Mouse (Mus musculus) liver, postnatal 0 days (tissue): ENCODE measurements around the gene Vps37b. TPM values are rescaled to one million over a fixed set of nuclear protein-coding genes. Genes with fewer than 3 reads are reported as not detected.

Source experiments
- ATAC-seq: fragments of 200-750 bp; cut with Nextera tagmentation; 2 replicates; pipeline ENCODE4 v1.8.0; 2017; ENCODE audit warnings: mild to moderate bottlenecking, moderate library complexity
- DNase-seq: peaks from one replicate; pipeline ENCODE4 v3.0.0-alpha.2; 2016
- H3K27ac ChIP-seq: fragments of 300-500 bp; sonication (generic); 2 replicates; pipeline ENCODE4 v1.5.1; 2014; ENCODE audit warnings: antibody characterized with exemption, moderate library complexity, mild to moderate bottlenecking, low read depth
- H3K27me3 ChIP-seq: fragments of 300-500 bp; sonication (generic); 2 replicates; pipeline ENCODE4 v1.6.1; 2014; ENCODE audit warnings: low read length, control low read depth, mixed read lengths; ENCODE audit not compliant: insufficient read depth
- H3K36me3 ChIP-seq: fragments of 300-500 bp; sonication (generic); replicated peaks from 2 replicates; pipeline ENCODE4 v1.6.1; 2014; ENCODE audit warnings: mild to moderate bottlenecking, control low read depth, low read length, moderate library complexity, mixed read lengths; ENCODE audit not compliant: insufficient read depth
- H3K4me1 ChIP-seq: fragments of 300-500 bp; sonication (generic); 2 replicates; pipeline ENCODE4 v1.6.1; 2014; ENCODE audit warnings: antibody characterized with exemption, mild to moderate bottlenecking, control low read depth; ENCODE audit not compliant: insufficient read depth
- H3K4me2 ChIP-seq: fragments of 300-500 bp; sonication (generic); 2 replicates; pipeline ENCODE4 v1.6.1; 2014; ENCODE audit warnings: low read depth, mild to moderate bottlenecking, low read length, moderate library complexity, mixed read lengths
- H3K4me3 ChIP-seq: fragments of 300-500 bp; sonication (generic); 2 replicates; pipeline ENCODE4 v1.5.1; 2014; ENCODE audit warnings: low read depth, low read length
- H3K9ac ChIP-seq: fragments of 300-500 bp; sonication (generic); replicated peaks from 2 replicates; pipeline ENCODE4 v1.6.1; 2014; ENCODE audit warnings: mild to moderate bottlenecking, moderate library complexity
- H3K9me3 ChIP-seq: fragments of 300-500 bp; sonication (generic); 2 replicates; pipeline ENCODE4 v1.6.1; 2016; ENCODE audit warnings: mild to moderate bottlenecking, control low read depth, low read length, mixed read lengths
- CTCF ChIP-seq: sonication (generic); IDR thresholded peaks from 2 replicates; pipeline ENCODE4 v1.5.1; 2016; ENCODE audit warnings: antibody characterized with exemption, low read depth
- EP300 ChIP-seq: IDR thresholded peaks from 2 replicates; pipeline ENCODE4 v1.6.1; 2016; ENCODE audit warnings: antibody characterized with exemption, low read depth, mild to moderate bottlenecking
- WGBS: fragments of 180-500 bp; shearing (Covaris S2); extraction: QIAGEN DNeasy Blood & Tissue Kit; methylation state at CpG from one replicate; pipeline ENCODE4 v1.1.7; 2014; ENCODE audit not compliant: insufficient replicate concordance; 5-methylcytosine and 5-hydroxymethylcytosine counted together
- polyA plus RNA-seq: library from polyadenylated mRNA; unstranded; fragments of >200 nt; fragmentation: Nextera tagmentation; extraction: Ambion mirVana; gene quantifications from 2 replicates; pipeline ENCODE4 v1.2.1, GENCODE M21; 2015

The Vps37b gene
- polyA plus RNA-seq: 16.4 and 17.6 TPM in 2 replicates

- H3K4me1 ChIP-seq: peaks cover 42% of the 10 kb centered on the region
- H3K4me2 ChIP-seq: peak within 1 kb of the TSS; percentile 84
- ATAC-seq (peak; percentile 72), DNase-seq (peak; percentile 95)
- under 1% methylated on average over 52 of the region's 52 CpGs for WGBS
- no peak for TF ChIP-seq CTCF
- TF ChIP-seq EP300: no peak
- peaks cover 5% of the 10 kb centered on the region; the same call in 1 of the 2 replicates for H3K36me3 ChIP-seq
- peak within 1 kb of the TSS; percentile 98 for H3K9ac ChIP-seq
- H3K9me3 ChIP-seq: no peaks in the 10 kb centered on the region
- no peaks in the 10 kb centered on the region for H3K27me3 ChIP-seq
- peak within 1 kb of the TSS; percentile 87 for H3K4me3 ChIP-seq
- peak within 1 kb of the TSS; percentile 90 for H3K27ac ChIP-seq
These were observed at the start of gene Vps37b for GRCm38 (mm10) chr5:124032001-124032508. Vps37b (minus strand) TSS chr5:124032270.

GRCm38 (mm10) chr5:124079880-124080279 lies 47.8 kb upstream of the Vps37b start:
- H3K9me3 ChIP-seq: no peaks in the 10 kb centered on the region
- H3K4me1 ChIP-seq: peaks cover 22% of the 10 kb centered on the region
- no peak overlapping the region for H3K27ac ChIP-seq
- DNase-seq: no peak
- no peak for ATAC-seq
- no peak overlapping the region for H3K4me2 ChIP-seq
- no peak overlapping the region for H3K4me3 ChIP-seq
- H3K9ac ChIP-seq: no peak overlapping the region
- H3K36me3 ChIP-seq: no peaks in the 10 kb centered on the region
- no peak for TF ChIP-seq EP300
- TF ChIP-seq CTCF: no peak
- WGBS: 59% methylated on average over 17 of the region's 17 CpGs
- H3K27me3 ChIP-seq: no peaks in the 10 kb centered on the region

GRCm38 (mm10) chr5:124078794-124079416 lies 46.8 kb upstream of the Vps37b start:
- ATAC-seq: no peak
- DNase-seq: no peak
- 74% methylated on average over 9 of the region's 9 CpGs for whole genome bisulfite sequencing
- peak overlapping the region; percentile 16; the same call in 1 of the 2 replicates for H3K27ac ChIP-seq
- no peak overlapping the region for H3K4me3 ChIP-seq
- no peak overlapping the region for H3K4me2 ChIP-seq
- peaks cover 25% of the 10 kb centered on the region for H3K4me1 ChIP-seq
- H3K9me3 ChIP-seq: no peaks in the 10 kb centered on the region
- TF ChIP-seq EP300: no peak
- no peak for TF ChIP-seq CTCF
- no peak overlapping the region for H3K9ac ChIP-seq
- H3K36me3 ChIP-seq: no peaks in the 10 kb centered on the region
- H3K27me3 ChIP-seq: no peaks in the 10 kb centered on the region

GRCm38 (mm10) chr5:124077856-124078460 lies 45.9 kb upstream of the Vps37b start:
- 66% methylated on average over 6 of the region's 6 CpGs for WGBS
- no peak for TF ChIP-seq CTCF
- no peak for TF ChIP-seq EP300
- Histone ChIP-seq H3K36me3 (no peaks in the 10 kb centered on the region), H3K27me3 (no peaks in the 10 kb centered on the region), H3K27ac (no peak overlapping the region), H3K4me2 (no peak overlapping the region), H3K9ac (no peak overlapping the region), H3K4me1 (peaks cover 30% of the 10 kb centered on the region), H3K9me3 (no peaks in the 10 kb centered on the region), H3K4me3 (no peak overlapping the region)
- DNase-seq (no peak), ATAC-seq (no peak)

GRCm38 (mm10) chr5:124077241-124077640 lies 45.2 kb upstream of the Vps37b start:
- Histone ChIP-seq H3K9ac (no peak overlapping the region), H3K9me3 (no peaks in the 10 kb centered on the region), H3K27ac (no peak overlapping the region), H3K27me3 (no peaks in the 10 kb centered on the region), H3K4me1 (peaks cover 30% of the 10 kb centered on the region), H3K4me3 (no peak overlapping the region), H3K36me3 (no peaks in the 10 kb centered on the region), H3K4me2 (no peak overlapping the region)
- TF ChIP-seq CTCF (no peak), EP300 (no peak)
- ATAC-seq: no peak
- 60% methylated on average over 13 of the region's 13 CpGs for WGBS
- no peak for DNase-seq

GRCm38 (mm10) chr5:124076559-124076958 lies 44.5 kb upstream of the Vps37b start:
- H3K4me2 ChIP-seq: no peak overlapping the region
- peaks cover 30% of the 10 kb centered on the region for H3K4me1 ChIP-seq

More at GRCm38 (mm10) chr5:124076559-124076958, 44.5 kb upstream of the Vps37b start:
- no peak for DNase-seq
- 60% methylated on average over 9 of the region's 9 CpGs for WGBS
- Histone ChIP-seq H3K9ac (no peak overlapping the region), H3K27me3 (no peaks in the 10 kb centered on the region), H3K4me3 (no peak overlapping the region), H3K27ac (peak overlapping the region; percentile 34), H3K36me3 (no peaks in the 10 kb centered on the region), H3K9me3 (no peaks in the 10 kb centered on the region)
- TF ChIP-seq EP300 (no peak), CTCF (no peak)
- ATAC-seq: peak; percentile 83
